Mouse (Mus musculus) heart, embryonic 12.5 days (tissue): ENCODE data around the gene Slc35e3. TPM values are rescaled to one million over a fixed set of nuclear protein-coding genes. Genes with fewer than 3 reads are reported as not detected.

Experiments
- ATAC-seq: fragments of 200-750 bp; cut with Nextera tagmentation; 2 replicates; pipeline ENCODE4 v1.8.0; 2017; ENCODE audit warnings: moderate TSS enrichment, moderate library complexity; ENCODE audit not compliant: insufficient number of reproducible peaks, low FRiP score
- H3K27ac ChIP-seq: fragments of 300-500 bp; sonication (generic); 2 replicates; pipeline ENCODE4 v1.5.1; 2016; ENCODE audit warnings: mild to moderate bottlenecking, moderate library complexity; ENCODE audit not compliant: poor library complexity, severe bottlenecking
- H3K27me3 ChIP-seq: fragments of 300-500 bp; sonication (generic); replicated peaks from 2 replicates; pipeline ENCODE4 v1.6.1; 2016; ENCODE audit warnings: mild to moderate bottlenecking, moderate library complexity
- H3K36me3 ChIP-seq: fragments of 300-500 bp; sonication (generic); 2 replicates; pipeline ENCODE4 v1.6.1; 2016; ENCODE audit warnings: mild to moderate bottlenecking, moderate library complexity
- H3K4me1 ChIP-seq: fragments of 300-500 bp; sonication (generic); replicated peaks from 2 replicates; pipeline ENCODE4 v1.6.1; 2016; ENCODE audit warnings: mild to moderate bottlenecking
- H3K4me2 ChIP-seq: fragments of 300-500 bp; sonication (generic); 2 replicates; pipeline ENCODE4 v1.6.1; 2016; ENCODE audit warnings: mild to moderate bottlenecking, moderate library complexity
- H3K4me3 ChIP-seq: fragments of 300-500 bp; sonication (generic); 2 replicates; pipeline ENCODE4 v1.5.1; 2016; ENCODE audit warnings: mild to moderate bottlenecking
- H3K9ac ChIP-seq: fragments of 300-500 bp; sonication (generic); 2 replicates; pipeline ENCODE4 v1.6.1; 2016; ENCODE audit warnings: mild to moderate bottlenecking, moderate library complexity
- H3K9me3 ChIP-seq: fragments of 300-500 bp; sonication (generic); replicated peaks from 2 replicates; pipeline ENCODE4 v1.6.1; 2016; ENCODE audit warnings: mild to moderate bottlenecking, moderate library complexity
- WGBS: fragments of 180-500 bp; shearing (Covaris S2); methylation state at CpG from one replicate; pipeline ENCODE4 v1.1.7; 2016; 5-methylcytosine and 5-hydroxymethylcytosine counted together
- polyA plus RNA-seq: library from polyadenylated mRNA; unstranded; fragments of >200 nt; fragmentation: Nextera tagmentation; extraction: Ambion mirVana; gene quantifications from 2 replicates; pipeline ENCODE4 v1.2.1, GENCODE M21; 2016

Gene Slc35e3
- polyA plus RNA-seq, 1 experiment from 2014 or later, result 13.0 TPM

DNA sequence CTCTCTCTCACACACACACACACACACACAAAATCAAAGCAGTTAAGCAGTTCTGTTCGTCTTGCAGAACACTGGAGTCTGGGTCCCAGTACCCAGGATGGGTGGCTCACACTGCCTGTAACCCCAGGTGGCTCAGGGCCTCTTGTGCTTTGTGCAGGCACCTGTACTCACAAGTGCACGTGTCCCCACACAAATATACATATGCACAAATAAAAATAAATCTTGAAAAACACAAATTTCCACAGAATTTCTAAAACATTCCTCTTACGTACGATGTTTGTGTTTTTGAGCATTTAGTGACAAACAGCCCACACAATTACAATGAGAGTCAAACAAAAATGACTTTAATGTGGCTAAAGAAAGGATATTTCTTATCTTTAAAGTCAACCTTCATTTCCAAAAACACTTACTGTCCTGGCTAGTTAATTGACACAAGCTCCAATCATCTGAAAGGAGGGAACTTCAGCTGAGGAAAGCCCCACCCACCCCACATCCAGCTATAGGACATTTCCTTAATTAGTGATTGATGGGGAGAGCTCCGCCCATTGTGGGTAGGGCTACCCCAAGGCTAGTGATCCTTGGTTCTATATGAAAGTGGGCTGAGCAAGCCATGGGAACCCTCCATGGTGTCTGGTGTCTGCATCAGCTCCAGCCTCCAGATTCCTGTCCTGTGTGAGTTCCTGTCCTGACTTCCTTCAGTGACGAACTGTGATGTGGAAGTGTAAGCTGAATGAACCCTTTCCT lies 29.4 kb upstream of the Slc35e3 start:
- Histone ChIP-seq H3K27me3 (no peaks in the 10 kb centered on the region), H3K4me1 (no peaks in the 10 kb centered on the region), H3K4me2 (no peak overlapping the region), H3K36me3 (peaks cover 80% of the 10 kb centered on the region), H3K9ac (no peak overlapping the region), H3K4me3 (no peak overlapping the region), H3K9me3 (no peaks in the 10 kb centered on the region), H3K27ac (no peak overlapping the region)
- no peak for ATAC-seq
- 88% methylated on average over 6 of the region's 6 CpGs for WGBS

DNA sequence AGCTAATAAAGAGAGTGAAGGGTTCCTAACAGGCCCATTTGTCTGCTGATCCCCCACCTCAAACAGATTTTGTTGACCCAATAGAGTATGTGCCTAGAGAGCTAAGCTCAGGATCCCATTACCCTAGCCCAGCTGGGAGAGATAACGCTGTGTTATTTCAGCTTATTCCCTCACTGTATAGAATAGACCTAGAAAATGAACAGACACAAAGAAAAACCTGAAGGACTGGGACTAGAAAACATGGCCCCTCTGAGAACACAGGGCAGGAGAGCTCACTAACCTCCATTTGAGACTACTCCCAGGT lies 28.6 kb upstream of the Slc35e3 start:
- Histone ChIP-seq H3K27me3 (no peaks in the 10 kb centered on the region), H3K9me3 (no peaks in the 10 kb centered on the region), H3K27ac (no peak overlapping the region), H3K36me3 (peaks cover 83% of the 10 kb centered on the region), H3K4me2 (no peak overlapping the region), H3K9ac (no peak overlapping the region), H3K4me3 (no peak overlapping the region), H3K4me1 (no peaks in the 10 kb centered on the region)
- 95% methylated on average over 1 of the region's 1 CpGs for WGBS
- ATAC-seq, result no peak

DNA sequence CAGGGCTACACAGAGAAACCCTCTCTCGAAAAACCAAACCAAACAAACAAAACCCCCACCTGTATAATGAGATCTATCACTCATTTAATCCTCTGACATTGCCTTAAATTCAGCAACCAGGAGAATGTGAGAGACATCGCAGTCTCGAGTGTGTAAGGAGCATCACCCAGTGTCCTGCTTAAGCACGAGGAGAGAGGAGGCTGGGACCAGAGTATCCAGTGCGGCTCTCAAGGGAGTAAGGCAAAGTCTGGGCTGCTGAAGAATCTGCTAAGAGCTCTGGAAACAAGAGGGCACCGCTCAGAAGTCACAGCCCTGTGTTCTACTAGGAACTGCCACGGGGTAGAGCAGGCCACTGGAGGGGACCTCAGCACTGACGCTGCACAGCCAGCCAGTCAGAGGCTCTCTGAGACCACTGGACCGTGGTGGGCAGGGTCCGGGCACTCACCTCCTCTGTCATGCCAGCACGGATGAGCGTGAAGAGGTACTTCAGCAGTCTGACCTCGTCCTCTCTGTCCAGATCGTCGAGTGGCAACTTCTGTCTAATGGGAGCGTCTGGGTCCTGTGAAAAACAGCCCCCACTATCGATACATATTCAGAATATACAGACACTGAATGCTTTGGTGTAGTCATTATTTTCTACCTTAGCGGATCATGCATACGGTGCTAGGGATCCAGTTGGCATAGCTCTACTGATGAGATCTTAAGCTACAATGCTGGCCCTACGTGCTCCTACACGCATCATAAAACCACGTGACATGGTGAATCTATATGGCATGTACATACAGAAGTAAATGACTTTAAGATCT lies 28.0 kb upstream of the Slc35e3 start:
- Histone ChIP-seq H3K9me3 (no peaks in the 10 kb centered on the region), H3K9ac (no peak overlapping the region), H3K27ac (no peak overlapping the region), H3K4me3 (no peak overlapping the region), H3K27me3 (no peaks in the 10 kb centered on the region), H3K4me1 (no peaks in the 10 kb centered on the region), H3K36me3 (peaks cover 87% of the 10 kb centered on the region), H3K4me2 (no peak overlapping the region)
- ATAC-seq, result no peak
- 91% methylated on average over 22 of the region's 22 CpGs for WGBS

DNA sequence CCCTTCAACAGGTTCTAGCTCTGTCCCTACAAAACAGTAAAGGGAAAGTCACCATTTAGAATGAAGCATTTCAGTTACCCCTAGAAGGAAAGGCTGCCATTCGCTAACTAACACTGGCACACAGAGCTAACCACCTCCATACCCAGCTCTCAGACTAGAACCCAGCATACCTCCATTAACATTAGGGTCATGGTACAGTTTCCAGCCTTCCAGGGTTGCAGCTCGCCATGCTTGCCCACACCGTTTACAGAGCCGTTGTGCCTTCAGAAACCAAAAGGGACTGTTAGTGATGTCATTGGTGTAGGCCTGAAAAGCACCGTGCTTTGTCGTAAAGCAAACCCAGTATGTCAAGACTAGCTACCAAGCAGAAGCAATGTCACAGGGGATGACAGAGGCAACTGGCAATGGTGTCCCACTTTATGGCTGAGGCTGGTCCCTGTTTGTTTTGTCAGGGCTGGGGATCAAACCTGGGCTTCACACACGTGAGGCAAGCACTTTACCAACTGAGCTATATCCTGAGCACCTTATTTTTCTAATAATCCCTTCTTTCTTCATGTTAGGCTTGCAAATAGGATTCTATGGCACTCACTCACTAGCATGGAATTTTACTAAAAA lies 27.0 kb upstream of the Slc35e3 start:
- WGBS, result 92% methylated on average over 7 of the region's 7 CpGs

DNA sequence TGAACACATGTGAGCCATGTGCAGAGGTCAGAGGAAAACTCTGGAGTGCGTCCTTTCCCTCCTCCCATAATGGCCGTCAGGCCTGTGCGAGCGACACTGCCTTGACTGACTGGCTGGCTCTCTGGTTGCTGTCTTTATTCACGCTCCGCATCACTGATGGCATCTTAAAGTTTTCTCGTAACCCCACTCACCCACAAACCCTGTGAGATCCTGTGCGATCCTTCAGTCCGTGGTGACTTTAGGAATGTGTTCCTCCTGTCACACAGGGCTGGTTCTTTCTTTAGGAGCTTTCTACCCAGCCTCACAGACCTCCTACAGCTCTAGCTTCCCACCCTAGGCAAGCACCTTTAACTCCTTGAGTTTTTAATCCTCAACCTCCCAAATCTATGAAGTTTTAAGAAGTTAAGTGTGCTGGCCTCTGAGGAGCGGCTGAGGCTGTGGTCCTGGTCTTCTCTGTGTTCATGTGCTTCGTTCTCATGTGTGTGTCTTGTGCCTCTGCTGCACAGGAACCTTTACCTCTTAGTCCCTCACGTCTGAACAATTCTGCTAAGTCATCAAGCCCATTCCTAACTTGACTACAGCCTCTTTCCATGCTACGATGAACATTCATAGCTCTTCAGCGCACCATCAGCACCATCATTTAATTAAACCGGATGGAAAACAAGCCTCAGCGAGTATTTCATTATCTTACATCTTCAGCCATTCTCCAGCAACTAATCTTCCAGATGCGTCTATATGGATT lies 26.4 kb upstream of the Slc35e3 start:
- H3K36me3 ChIP-seq, result peaks cover 84% of the 10 kb centered on the region
- H3K9me3 ChIP-seq, result no peaks in the 10 kb centered on the region
- H3K4me1 ChIP-seq, result no peaks in the 10 kb centered on the region
- no peaks in the 10 kb centered on the region for H3K27me3 ChIP-seq
- WGBS, result 93% methylated on average over 17 of the region's 17 CpGs
- H3K4me2 ChIP-seq, result no peak overlapping the region
- no peak overlapping the region for H3K27ac ChIP-seq
- ATAC-seq, result no peak
- no peak overlapping the region for H3K9ac ChIP-seq
- no peak overlapping the region for H3K4me3 ChIP-seq

More for the DNA sequence above, 27.0 kb upstream of the Slc35e3 start:
- peaks cover 83% of the 10 kb centered on the region for H3K36me3 ChIP-seq
- H3K4me2 ChIP-seq, result no peak overlapping the region
- no peak overlapping the region for H3K27ac ChIP-seq
- H3K27me3 ChIP-seq, result no peaks in the 10 kb centered on the region
- ATAC-seq, result no peak
- H3K9ac ChIP-seq, result no peak overlapping the region
- H3K9me3 ChIP-seq, result no peaks in the 10 kb centered on the region
- no peak overlapping the region for H3K4me3 ChIP-seq
- no peaks in the 10 kb centered on the region for H3K4me1 ChIP-seq

GRCm38 (mm10) chr10:117771131-117771510 lies 25.0 kb upstream of the Slc35e3 start:
- Histone ChIP-seq H3K36me3 (peaks cover 83% of the 10 kb centered on the region), H3K27me3 (no peaks in the 10 kb centered on the region), H3K27ac (no peak overlapping the region), H3K4me2 (no peak overlapping the region), H3K4me3 (no peak overlapping the region), H3K4me1 (no peaks in the 10 kb centered on the region), H3K9ac (no peak overlapping the region), H3K9me3 (no peaks in the 10 kb centered on the region)
- ATAC-seq, result no peak
- WGBS, result 94% methylated on average over 10 of the region's 10 CpGs

- no peak for ATAC-seq
- Histone ChIP-seq H3K27ac (no peak overlapping the region), H3K4me2 (no peak overlapping the region), H3K27me3 (no peaks in the 10 kb centered on the region), H3K9me3 (no peaks in the 10 kb centered on the region), H3K4me1 (no peaks in the 10 kb centered on the region), H3K36me3 (peaks cover 84% of the 10 kb centered on the region), H3K9ac (no peak overlapping the region), H3K4me3 (no peak overlapping the region)
- WGBS, result 92% methylated on average over 18 of the region's 18 CpGs
Observed at GRCm38 (mm10) chr10:117770286-117771130, 24.3 kb upstream of the Slc35e3 start.

DNA sequence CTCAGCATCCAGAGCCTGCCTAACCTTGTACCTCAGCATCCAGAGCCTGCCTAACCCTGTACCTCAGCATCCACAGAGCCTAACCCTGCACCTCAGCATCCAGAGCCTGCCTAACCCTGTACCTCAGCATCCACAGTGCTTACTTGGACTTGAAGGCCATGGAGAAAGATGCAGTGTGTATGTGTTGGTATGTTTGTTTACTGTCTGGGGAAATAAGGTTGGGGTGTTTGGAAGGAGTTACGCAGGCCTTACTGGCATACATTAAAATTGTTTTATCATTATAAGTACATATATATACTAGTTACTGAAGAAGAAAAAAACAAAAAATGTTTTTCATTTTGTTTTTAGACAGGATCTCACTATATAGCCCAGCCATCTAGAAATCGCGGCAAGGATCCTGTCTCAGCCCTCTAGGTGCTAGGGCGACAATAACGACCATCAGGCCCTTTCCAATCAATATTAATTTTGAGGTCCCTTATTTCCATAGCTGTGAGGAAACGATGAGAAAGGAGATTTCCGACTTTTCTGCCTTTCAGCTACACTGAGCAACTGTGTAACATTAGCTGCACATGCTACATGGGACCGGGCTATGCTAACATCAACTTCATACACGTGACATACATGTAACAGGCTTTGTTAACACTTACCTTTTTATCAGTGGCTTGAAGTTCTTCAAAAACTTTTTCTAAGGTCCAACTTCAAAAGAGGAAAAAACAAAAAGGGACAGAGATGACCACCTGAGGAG lies 23.5 kb upstream of the Slc35e3 start:
- Histone ChIP-seq H3K4me2 (no peak overlapping the region), H3K9ac (no peak overlapping the region), H3K27me3 (no peaks in the 10 kb centered on the region), H3K27ac (no peak overlapping the region), H3K4me3 (no peak overlapping the region), H3K4me1 (no peaks in the 10 kb centered on the region), H3K36me3 (peaks cover 85% of the 10 kb centered on the region), H3K9me3 (no peaks in the 10 kb centered on the region)
- no peak for ATAC-seq
- WGBS, result 91% methylated on average over 9 of the region's 9 CpGs

DNA sequence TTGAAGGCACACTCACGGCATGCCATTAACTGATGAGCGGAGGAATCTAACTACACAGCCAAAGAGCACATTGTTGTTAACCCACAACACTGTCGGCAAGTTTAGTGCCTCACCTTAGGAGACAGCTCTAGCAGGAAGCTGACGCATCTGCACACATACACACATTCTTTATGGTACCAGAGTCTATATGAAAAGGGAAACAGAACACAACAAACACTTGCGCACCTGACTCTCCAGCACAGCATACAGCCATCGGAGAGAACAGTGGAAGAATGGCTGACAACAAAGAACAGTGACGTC lies 21.9 kb upstream of the Slc35e3 start:
- Histone ChIP-seq H3K4me2 (no peak overlapping the region), H3K4me1 (no peaks in the 10 kb centered on the region), H3K9ac (no peak overlapping the region), H3K27ac (no peak overlapping the region), H3K9me3 (no peaks in the 10 kb centered on the region), H3K27me3 (no peaks in the 10 kb centered on the region), H3K4me3 (no peak overlapping the region), H3K36me3 (peaks cover 84% of the 10 kb centered on the region)
- ATAC-seq, result no peak
- 88% methylated on average over 7 of the region's 7 CpGs for WGBS
